Mouse (Mus musculus) heart, postnatal 0 days (tissue): ENCODE measurements around the gene Syna. TPM values are rescaled to one million over a fixed set of nuclear protein-coding genes. Genes with fewer than 3 reads are reported as not detected.

Experiments used
- ATAC-seq: fragments of 200-750 bp; cut with Nextera tagmentation; 2 replicates; pipeline ENCODE4 v1.8.0; 2017; ENCODE audit warnings: low read depth, moderate number of reproducible peaks, moderate library complexity; ENCODE audit not compliant: insufficient read depth
- DNase-seq: peaks from one replicate; pipeline ENCODE4 v3.0.0-alpha.2; 2016; ENCODE audit warnings: low spot score
- H3K27ac ChIP-seq: fragments of 300-500 bp; sonication (generic); 2 replicates; pipeline ENCODE4 v1.5.1; 2014; ENCODE audit warnings: low read depth, mild to moderate bottlenecking
- H3K27me3 ChIP-seq: fragments of 300-500 bp; sonication (generic); 2 replicates; pipeline ENCODE4 v1.6.1; 2014; ENCODE audit warnings: low read length, mixed read lengths; ENCODE audit not compliant: control insufficient read depth, insufficient read depth
- H3K36me3 ChIP-seq: fragments of 300-500 bp; sonication (generic); replicated peaks from 2 replicates; pipeline ENCODE4 v1.6.1; 2014; ENCODE audit warnings: low read length, mixed read lengths; ENCODE audit not compliant: control insufficient read depth, insufficient read depth
- H3K4me1 ChIP-seq: fragments of 300-500 bp; sonication (generic); 2 replicates; pipeline ENCODE4 v1.6.1; 2014; ENCODE audit warnings: antibody characterized with exemption; ENCODE audit not compliant: control insufficient read depth, insufficient read depth
- H3K4me2 ChIP-seq: fragments of 300-500 bp; sonication (generic); 2 replicates; pipeline ENCODE4 v1.6.1; 2014; ENCODE audit warnings: low read depth, mild to moderate bottlenecking, low read length, moderate library complexity
- H3K4me3 ChIP-seq: fragments of 300-500 bp; sonication (generic); 2 replicates; pipeline ENCODE4 v1.5.1; 2014; ENCODE audit warnings: low read depth, low read length
- H3K9ac ChIP-seq: fragments of 300-500 bp; sonication (generic); replicated peaks from 2 replicates; pipeline ENCODE4 v1.6.1; 2014; ENCODE audit warnings: low read depth, low read length, mixed read lengths
- H3K9me3 ChIP-seq: fragments of 300-500 bp; sonication (generic); replicated peaks from 2 replicates; pipeline ENCODE4 v1.6.1; 2016; ENCODE audit warnings: low read length; ENCODE audit not compliant: control insufficient read depth
- CTCF ChIP-seq: IDR thresholded peaks from 2 replicates; pipeline ENCODE4 v1.5.1; 2016; ENCODE audit warnings: antibody characterized with exemption, control low read depth, low read depth
- EP300 ChIP-seq: IDR thresholded peaks from 2 replicates; pipeline ENCODE4 v1.6.1; 2016; ENCODE audit warnings: antibody characterized with exemption, low read depth
- WGBS: fragments of 180-500 bp; shearing (Covaris S2); extraction: QIAGEN DNeasy Blood & Tissue Kit; methylation state at CpG from one replicate; pipeline ENCODE4 v1.1.7; 2014; 5-methylcytosine and 5-hydroxymethylcytosine counted together
- polyA plus RNA-seq: library from polyadenylated mRNA; unstranded; fragments of >200 nt; fragmentation: Nextera tagmentation; extraction: Ambion mirVana; gene quantifications from 2 replicates; pipeline ENCODE4 v1.2.1, GENCODE M21; 2015
- total RNA-seq: library from RNA; depleted of rRNA; stranded (reverse); fragments of >200 nt; gene quantifications from 2 replicates; pipeline ENCODE4 v1.2.3, GENCODE M21; 2014; ENCODE audit warnings: low replicate concordance

Syna gene
- total and polyA plus RNA-seq, 2 experiments from 2014 or later, result not detected

DNA sequence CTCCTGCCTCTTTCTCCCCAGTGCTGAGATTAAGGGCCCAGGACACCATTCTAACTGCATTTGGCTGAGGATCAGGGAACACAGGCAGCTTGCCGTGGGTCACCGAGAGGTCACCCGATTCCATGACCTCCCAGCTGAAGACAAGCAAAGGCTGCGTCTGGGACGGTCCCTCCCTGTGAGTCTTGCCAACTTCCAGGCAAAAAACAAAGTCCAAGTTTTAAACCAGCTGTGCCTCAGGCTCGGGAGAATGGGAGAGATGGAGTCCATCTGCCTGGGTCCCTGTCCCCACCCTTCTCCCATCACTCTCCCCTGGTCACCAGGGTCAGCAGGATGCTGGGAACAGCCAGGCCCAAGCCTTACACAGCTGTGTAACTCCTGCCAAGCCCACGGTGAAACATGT lies 18.3 kb downstream of the Syna start:
- WGBS, result 28% methylated on average over 7 of the region's 7 CpGs
- no peak overlapping the region for H3K4me3 ChIP-seq
- H3K9me3 ChIP-seq, result no peaks in the 10 kb centered on the region
- H3K36me3 ChIP-seq, result no peaks in the 10 kb centered on the region
- no peaks in the 10 kb centered on the region for H3K27me3 ChIP-seq
- DNase-seq (peak; percentile 39), ATAC-seq (peak; percentile 47)
- TF ChIP-seq EP300, result no peak
- no peak for TF ChIP-seq CTCF
- H3K4me2 ChIP-seq, result no peak overlapping the region
- H3K9ac ChIP-seq, result no peak overlapping the region
- peak overlapping the region; percentile 89 for H3K27ac ChIP-seq
- peaks cover 16% of the 10 kb centered on the region for H3K4me1 ChIP-seq

GRCm38 (mm10) chr5:134540881-134541280 lies 19.1 kb downstream of the Syna start:
- H3K9me3 ChIP-seq, result no peaks in the 10 kb centered on the region
- H3K4me2 ChIP-seq, result no peak overlapping the region
- H3K9ac ChIP-seq, result no peak overlapping the region
- no peaks in the 10 kb centered on the region for H3K36me3 ChIP-seq
- H3K27ac ChIP-seq, result peak overlapping the region; percentile 89
- 75% methylated on average over 6 of the region's 6 CpGs for whole genome bisulfite sequencing
- H3K27me3 ChIP-seq, result no peaks in the 10 kb centered on the region
- peaks cover 16% of the 10 kb centered on the region for H3K4me1 ChIP-seq
- no peak overlapping the region for H3K4me3 ChIP-seq
- TF ChIP-seq EP300, result no peak
- DNase-seq (no peak), ATAC-seq (no peak)

GRCm38 (mm10) chr5:134539891-134540290 lies 20.1 kb downstream of the Syna start:
- Histone ChIP-seq H3K9ac (no peak overlapping the region), H3K4me2 (no peak overlapping the region), H3K36me3 (peaks cover 2% of the 10 kb centered on the region; the same call in 1 of the 2 replicates), H3K4me1 (peaks cover 16% of the 10 kb centered on the region), H3K4me3 (no peak overlapping the region), H3K9me3 (no peaks in the 10 kb centered on the region), H3K27ac (peak overlapping the region; percentile 89), H3K27me3 (no peaks in the 10 kb centered on the region)
- WGBS, result 8% methylated on average over 3 of the region's 3 CpGs
- peak; percentile 11; the same call in 1 of the 2 replicates for TF ChIP-seq CTCF
- TF ChIP-seq EP300, result peak; percentile 78
- peak; percentile 78 for DNase-seq
- peak; percentile 91 for ATAC-seq

DNA sequence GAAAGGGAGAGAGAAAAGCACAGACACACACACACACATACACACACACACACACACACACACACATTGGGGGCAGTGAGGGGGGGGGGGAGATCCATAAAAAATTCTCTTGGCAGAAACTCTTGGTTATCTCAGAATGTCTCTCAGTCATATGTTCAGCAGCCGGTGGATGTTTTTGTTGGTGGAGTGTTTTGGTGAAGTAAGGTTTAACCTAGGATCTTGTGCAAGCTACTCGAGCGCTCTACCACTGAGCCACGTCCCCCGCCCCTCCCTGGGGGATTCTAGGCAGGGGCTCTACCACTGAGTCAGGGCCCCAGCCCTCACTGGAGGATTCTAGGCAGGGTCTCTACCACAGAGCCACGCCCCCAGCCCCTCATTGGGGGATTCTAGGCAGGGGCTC lies 23.9 kb downstream of the Syna start:
- no peak for ATAC-seq
- H3K27me3 ChIP-seq, result no peaks in the 10 kb centered on the region
- H3K27ac ChIP-seq, result no peak overlapping the region
- no peak overlapping the region for H3K4me3 ChIP-seq
- H3K4me2 ChIP-seq, result no peak overlapping the region
- no peak for DNase-seq
- no peaks in the 10 kb centered on the region for H3K9me3 ChIP-seq
- TF ChIP-seq EP300, result no peak
- TF ChIP-seq CTCF, result no peak
- 71% methylated on average over 6 of the region's 6 CpGs for WGBS
- no peak overlapping the region for H3K9ac ChIP-seq
- H3K36me3 ChIP-seq, result peaks cover 22% of the 10 kb centered on the region
- peaks cover under 1% of the 10 kb centered on the region for H3K4me1 ChIP-seq

DNA sequence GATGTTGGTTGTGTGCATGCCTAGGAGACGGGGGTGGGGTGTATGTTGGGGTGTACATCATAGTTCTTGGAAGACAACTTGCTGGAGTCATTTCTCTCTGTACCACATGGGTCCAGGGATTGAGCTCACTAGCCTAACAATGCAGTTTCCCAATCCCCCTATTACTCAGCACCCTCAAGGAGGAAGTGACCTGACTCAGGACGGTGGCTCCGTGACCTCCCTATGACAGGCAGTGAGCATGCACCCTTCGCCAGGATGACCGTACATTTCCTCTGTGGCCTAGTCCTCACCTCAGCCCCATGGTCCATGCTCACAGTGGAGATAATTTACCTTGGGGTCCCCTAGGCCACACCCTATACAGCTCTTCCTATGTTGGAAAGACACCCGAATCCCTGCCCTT lies 27.6 kb downstream of the Syna start:
- DNase-seq (no peak), ATAC-seq (no peak)
- no peak for TF ChIP-seq EP300
- TF ChIP-seq CTCF, result no peak
- Histone ChIP-seq H3K4me3 (no peak overlapping the region), H3K9me3 (no peaks in the 10 kb centered on the region), H3K9ac (no peak overlapping the region), H3K27me3 (no peaks in the 10 kb centered on the region), H3K36me3 (peaks cover 22% of the 10 kb centered on the region), H3K4me2 (no peak overlapping the region), H3K27ac (no peak overlapping the region), H3K4me1 (no peaks in the 10 kb centered on the region)
- WGBS, result 90% methylated on average over 6 of the region's 6 CpGs

DNA sequence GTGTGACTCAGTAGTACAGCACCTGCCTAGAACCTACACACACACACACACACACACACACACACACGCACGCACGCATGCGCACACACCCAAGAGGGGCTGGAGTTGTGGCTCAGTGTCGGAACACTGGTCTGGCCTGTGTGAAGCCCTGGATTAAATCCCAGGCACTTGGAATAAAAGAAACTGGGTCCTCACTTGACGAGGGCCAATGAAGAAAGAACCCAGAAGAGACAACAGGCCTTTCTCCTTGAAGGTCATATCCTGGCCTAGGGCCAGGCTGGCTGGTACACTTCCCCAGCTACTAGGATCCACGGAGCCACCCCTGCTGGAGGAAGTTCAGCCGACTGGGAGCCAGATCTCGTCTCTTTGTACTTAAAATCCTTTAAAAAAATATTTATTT lies 28.4 kb downstream of the Syna start:
- ATAC-seq, result no peak
- H3K27ac ChIP-seq, result no peak overlapping the region
- H3K9ac ChIP-seq, result no peak overlapping the region
- H3K4me2 ChIP-seq, result no peak overlapping the region
- no peaks in the 10 kb centered on the region for H3K4me1 ChIP-seq
- H3K4me3 ChIP-seq, result no peak overlapping the region
- TF ChIP-seq EP300 (no peak), CTCF (no peak)
- peaks cover 22% of the 10 kb centered on the region for H3K36me3 ChIP-seq
- no peaks in the 10 kb centered on the region for H3K9me3 ChIP-seq
- 79% methylated on average over 9 of the region's 9 CpGs for WGBS
- no peak for DNase-seq
- no peaks in the 10 kb centered on the region for H3K27me3 ChIP-seq
